Mouse (Mus musculus) stomach, postnatal 0 days (tissue): ENCODE data around the gene Pea15a.

Source experiments
- CTCF ChIP-seq: IDR thresholded peaks from 2 replicates; pipeline ENCODE4 v1.5.1; 2016; ENCODE audit warnings: antibody characterized with exemption, low read depth, mild to moderate bottlenecking, moderate library complexity
- EP300 ChIP-seq: optimal IDR thresholded peaks from 2 replicates; pipeline ENCODE3; 2016; ENCODE audit warnings: antibody characterized with exemption

DNA sequence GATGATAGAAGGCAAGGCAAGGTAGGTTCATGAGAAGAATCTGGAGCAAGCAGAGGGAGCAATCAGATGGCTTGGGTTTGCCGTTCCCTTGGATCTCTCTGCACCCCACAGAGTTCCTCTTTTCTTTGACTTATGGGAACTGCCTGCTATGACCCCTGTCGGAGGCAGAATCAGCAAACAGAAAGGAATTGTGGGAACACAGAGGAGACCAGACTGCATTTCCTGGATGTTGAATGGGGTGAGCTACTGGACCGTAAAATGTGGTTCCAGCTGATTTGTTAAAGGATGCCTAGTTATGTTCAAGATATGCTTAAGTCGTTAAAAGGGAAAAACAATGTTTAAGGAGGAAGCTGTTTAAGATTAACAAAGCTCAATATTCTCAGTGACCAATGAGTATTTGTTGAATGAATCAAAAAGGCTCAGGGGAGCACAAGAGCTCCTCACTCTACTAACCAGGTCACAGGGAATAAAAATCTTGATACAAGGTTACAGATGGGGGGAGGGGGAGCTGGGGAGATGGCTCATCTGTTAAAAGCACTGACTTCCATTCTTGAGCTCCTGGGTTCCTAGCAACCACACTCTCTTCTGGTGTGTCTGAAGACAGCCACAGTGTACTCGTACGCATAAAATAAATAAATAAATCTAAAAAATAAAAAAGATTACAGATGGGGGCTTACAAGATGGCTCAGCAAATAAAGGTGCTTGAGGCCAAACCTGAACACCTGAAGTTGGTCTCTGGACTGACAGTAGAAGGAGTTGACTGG lies 34.5 kb upstream of the Pea15a start:
- TF ChIP-seq CTCF: no peak
- no peak for TF ChIP-seq EP300
